Mouse (Mus musculus) layer of hippocampus, adult 9-11 months (tissue): ENCODE data around the gene Tspan10.

ENCODE experiments used
- DNase-seq: peaks from one replicate; pipeline ENCODE4 v3.0.0; 2022

Gene Tspan10

DNA sequence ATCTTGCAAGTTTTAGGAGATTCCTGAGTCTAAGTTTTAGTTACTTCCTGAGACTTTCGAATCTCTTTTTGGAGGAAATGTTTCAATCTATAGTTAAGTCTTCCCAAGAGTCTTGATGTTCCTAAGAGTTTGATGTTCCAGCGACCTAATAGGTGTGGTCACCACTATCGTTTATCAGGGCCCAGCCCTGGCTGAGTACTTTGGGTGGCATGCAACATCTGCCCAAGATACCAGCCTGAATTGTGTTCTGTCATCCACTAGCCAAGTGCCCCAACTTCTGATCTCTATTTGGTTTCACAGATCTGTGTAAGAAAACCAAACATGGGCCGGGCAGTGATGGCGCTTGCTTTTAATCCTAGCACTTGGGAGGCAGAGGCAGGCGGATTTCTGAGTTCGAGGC is 13.0 kb downstream of the Tspan10 start:
- DNase-seq = no peak

- DNase-seq = no peak
Measured at GRCm38 (mm10) chr11:120457370-120457769, 14.9 kb downstream of the Tspan10 start.

DNA sequence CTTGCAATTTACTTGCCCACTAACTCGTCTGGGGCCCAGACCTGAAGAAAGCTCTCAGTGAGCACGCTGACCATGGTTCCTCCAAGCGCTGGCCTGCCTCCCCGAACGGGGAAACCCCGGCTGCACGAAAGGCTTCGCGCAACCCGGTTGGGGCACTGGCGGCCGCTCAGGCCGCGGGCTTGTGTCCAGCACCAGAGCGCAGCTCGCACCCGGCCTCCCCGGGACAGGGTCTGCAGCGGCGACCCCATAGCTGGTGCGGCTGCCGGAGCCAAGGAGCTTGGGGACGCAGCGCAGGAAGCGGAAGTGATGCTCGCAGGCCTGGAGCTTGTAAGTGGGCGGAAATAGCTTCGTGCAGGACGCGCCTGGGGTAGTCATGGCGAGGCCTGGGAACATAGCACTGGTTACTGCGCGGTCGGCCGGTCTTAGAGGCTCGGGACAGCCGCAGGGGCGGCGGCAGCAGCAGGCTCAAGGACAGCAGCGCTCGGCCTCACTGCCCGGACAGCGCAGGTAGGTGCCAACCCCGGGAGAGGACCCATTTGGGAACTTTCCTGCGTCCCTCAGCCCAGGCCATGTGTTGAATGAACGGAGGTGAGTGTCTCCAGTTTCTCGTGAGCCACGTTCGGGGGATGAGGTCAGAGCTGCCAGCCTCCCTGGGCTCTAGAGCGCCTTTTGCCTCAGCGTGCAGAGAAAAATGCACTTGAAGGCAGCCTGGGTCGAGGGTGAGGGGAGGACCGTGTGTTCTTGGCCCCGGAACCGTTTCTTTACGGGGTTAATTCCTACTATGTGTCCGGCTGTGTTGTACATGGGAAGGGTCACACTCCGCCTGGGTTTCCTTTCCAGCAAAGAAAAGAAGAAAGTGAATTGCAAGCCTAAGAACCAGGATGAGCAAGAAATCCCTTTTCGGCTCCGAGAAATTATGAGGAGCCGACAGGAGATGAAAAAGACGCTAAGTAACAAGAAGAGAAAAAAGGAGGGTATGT is 15.6 kb downstream of the Tspan10 start, which contains the start of the genes Oxld1 and Ccdc137:
Gene Oxld1, minus strand, starts transcription at position 297 of the 980 bp plus-strand sequence.
Gene Ccdc137, plus strand, starts transcription at position 344 of the 980 bp plus-strand sequence.
- peak; percentile 76 for DNase-seq

DNA sequence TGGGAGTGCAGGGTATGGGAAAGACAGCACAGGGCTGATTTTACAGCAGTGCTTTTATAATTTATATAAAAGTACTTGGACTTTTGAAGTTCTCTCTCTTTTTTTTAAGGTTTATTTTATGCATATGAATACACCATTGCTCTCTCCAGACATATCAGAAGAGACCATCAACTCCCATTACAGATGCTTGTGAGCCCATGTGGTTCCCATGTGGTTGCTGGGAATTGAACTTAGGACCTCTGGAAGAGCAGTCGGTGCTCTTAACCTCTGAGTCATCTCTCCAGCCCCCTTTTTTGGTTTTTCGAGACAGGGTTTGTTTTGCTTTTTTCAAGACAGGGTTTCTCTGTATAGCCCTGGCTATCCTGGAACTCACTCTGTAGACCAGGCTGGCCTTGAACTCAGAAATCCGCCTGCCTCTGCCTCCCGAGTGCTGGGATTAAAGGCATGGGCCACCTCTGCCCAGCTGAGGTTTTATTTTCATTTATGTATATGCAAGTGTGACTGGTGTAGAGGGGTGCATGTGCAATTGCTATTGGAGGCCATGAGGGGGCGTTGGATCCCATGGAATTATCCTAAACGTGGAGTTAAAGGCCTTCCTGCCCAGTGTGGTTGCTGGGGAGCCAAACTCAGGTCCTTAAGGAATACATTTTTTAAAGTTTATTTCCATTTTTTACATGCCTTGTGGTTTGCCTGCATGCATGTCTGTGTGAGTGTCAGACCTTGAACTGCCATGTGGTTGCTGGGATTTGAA is 16.6 kb downstream of the Tspan10 start:
- no peak for DNase-seq

GRCm38 (mm10) chr11:120463536-120463935 is 21.1 kb downstream of the Tspan10 start:
- no peak for DNase-seq

DNA sequence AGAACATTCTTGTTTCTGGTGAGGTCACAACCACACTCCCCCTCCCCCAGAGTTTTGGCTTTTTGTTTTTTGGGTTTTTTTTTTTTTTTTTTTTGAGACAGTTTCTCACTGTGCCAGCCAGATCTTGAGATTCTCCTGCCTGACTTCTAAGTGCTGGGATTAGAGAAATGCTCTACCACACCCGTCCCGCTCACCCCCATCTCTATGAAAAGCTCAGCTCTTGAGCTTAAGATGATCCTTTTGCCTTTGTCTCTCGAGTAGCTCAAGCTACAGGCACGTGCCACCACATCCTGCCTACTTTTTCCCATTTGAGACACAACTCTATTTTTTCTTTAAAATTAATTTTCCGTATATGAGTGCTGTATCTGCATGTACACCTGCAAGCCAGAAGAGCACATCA is 21.9 kb downstream of the Tspan10 start:
- DNase-seq = no peak

GRCm38 (mm10) chr11:120465521-120465920 is 23.1 kb downstream of the Tspan10 start:
- DNase-seq = no peak

DNA sequence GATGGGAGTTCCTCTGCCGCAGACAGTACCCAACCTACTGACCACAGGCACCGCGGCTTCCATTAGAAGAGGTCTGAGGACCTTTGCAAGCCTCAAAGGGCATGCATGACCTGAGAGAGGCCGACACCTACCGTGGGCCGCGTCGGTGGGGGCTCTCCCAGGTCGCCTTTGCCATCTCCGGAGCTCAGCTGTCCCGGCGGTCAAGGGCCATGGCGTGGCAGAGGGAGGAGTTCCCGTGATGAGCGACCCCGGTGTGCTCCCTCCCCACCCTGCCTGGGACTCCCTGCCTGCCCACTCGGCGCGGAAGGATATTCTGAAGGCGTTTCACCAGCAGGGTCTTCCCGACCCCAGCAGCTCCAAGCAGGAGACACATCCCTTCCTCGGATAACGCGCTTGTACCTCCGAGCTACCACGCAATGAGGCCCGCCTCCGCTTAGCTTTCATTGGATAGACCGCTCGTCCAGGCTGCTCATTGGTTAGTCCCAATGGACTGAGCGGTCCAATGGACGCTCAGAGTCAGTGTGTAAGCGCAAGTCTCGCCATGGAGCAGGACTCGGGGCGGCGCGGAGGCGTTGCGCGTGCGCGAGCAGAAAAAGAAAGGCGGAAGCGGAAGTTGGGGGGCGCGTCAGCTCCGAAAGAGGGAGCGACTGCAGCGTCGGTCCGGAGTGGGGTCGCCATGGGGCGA is 24.7 kb downstream of the Tspan10 start, which contains the start of gene Arl16:
Gene Arl16, minus strand, starts transcription at position 557 of the 685 bp plus-strand sequence.
- DNase-seq = peak; percentile 97

- no peak for DNase-seq
Measured at GRCm38 (mm10) chr11:120467736-120468092, 25.3 kb downstream of the Tspan10 start.

- no peak for DNase-seq
Measured at GRCm38 (mm10) chr11:120472052-120472451, 29.6 kb downstream of the Tspan10 start.

GRCm38 (mm10) chr11:120483448-120483934 is 41.0 kb downstream of the Tspan10 start:
- DNase-seq = no peak

GRCm38 (mm10) chr11:120484265-120484981 is 42.0 kb downstream of the Tspan10 start, which contains the start of gene Mrpl12:
Gene Mrpl12, plus strand, starts transcription at chr11:120484613.
- DNase-seq = peak; percentile 90

- DNase-seq = no peak
Measured at GRCm38 (mm10) chr11:120485251-120485650, 42.8 kb downstream of the Tspan10 start.

- DNase-seq = no peak
Measured at GRCm38 (mm10) chr11:120488516-120488915, 46.1 kb downstream of the Tspan10 start.

DNA sequence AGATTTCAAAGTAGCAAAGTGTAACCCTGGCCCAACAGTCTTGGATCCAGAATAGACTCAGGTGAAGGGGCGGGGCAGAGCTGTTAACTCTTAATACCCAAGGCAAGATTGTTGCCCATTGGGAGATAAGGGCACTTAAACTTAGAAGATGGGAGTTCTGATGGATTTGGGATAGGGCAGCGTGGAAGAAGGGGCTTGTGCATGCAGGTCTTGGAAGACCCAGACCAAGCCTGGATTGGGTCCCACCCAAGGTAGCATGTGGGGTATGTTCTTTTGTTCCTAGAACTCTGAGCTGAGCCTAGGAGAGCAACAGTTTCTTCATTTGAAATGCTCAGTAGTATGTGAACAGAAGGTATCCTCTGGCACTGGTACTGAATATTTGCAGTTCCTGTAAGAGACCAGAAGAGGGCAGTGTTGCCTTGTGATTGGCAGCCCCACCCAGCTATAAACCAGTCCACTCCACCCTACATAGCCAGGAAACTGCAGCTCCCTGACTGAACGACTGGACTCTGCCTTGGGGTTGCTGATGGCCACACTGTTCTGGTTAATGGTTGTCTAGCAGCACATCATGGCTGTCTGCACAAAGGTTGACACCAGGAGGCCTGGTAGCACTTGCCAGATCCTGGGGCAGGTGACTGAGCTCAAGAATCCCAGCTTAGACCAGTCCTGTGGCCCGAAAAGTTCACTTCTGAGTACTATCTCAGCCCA is 46.8 kb downstream of the Tspan10 start:
- peak; percentile 73 for DNase-seq

- no peak for DNase-seq
Measured at GRCm38 (mm10) chr11:120490291-120491046, 48.0 kb downstream of the Tspan10 start.

GRCm38 (mm10) chr11:120491317-120492023 is 49.0 kb downstream of the Tspan10 start, which contains the start of gene Slc25a10:
Gene Slc25a10, plus strand, starts transcription at chr11:120491840.
- peak; percentile 91 for DNase-seq

GRCm38 (mm10) chr11:120492024-120492877 is 49.8 kb downstream of the Tspan10 start:
- no peak for DNase-seq

DNA sequence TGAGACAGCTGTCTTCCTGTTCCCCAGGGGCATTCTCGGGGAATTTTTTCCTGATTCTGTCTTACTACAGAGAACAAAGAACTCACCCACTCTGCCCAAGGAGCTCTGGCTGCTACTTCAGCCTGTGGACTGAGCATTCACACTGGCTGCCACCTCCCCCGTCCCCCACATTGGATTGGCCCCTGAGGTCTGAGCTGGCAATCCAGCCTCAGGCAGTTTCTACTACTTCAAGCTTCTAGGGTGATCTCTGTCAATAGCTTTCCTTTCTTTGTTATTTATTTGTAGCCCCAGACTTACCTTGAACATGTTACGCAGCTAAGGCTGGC is 50.4 kb downstream of the Tspan10 start:
- no peak for DNase-seq
